Mouse (Mus musculus) ES-E14 (cell line): ENCODE measurements at regions not wholly inside any gene's neighbourhood (a gene's known extent, or its start where the extent isn't known, plus 50 kb on each side); places are given as distances from the start of the nearest gene placed in this dataset.

ENCODE experiments used
- DNase-seq: peaks from one replicate; pipeline ENCODE4 v3.0.0-alpha.2; 2013; ENCODE audit warnings: low read depth, low spot score
- H3K27ac ChIP-seq: 2 replicates; pipeline ENCODE4 v1.5.1; 2012; ENCODE audit warnings: low read depth, mild to moderate bottlenecking, low read length, moderate library complexity, mixed read lengths; ENCODE audit not compliant: poor library complexity, insufficient read depth, severe bottlenecking
- H3K36me3 ChIP-seq: 2 replicates; pipeline ENCODE4 v1.6.1; 2012; ENCODE audit warnings: mild to moderate bottlenecking, low read length, moderate library complexity, mixed read lengths; ENCODE audit not compliant: control insufficient read depth, poor library complexity, insufficient read depth, severe bottlenecking
- H3K4me1 ChIP-seq, 2 experiments: fragments of 150-350 bp in 1 of 2; sonication (generic) in 1 of 2; 2 replicates each; pipeline ENCODE4 v1.6.1; 2012; ENCODE audit warnings: low read length in 2 of 2, mild to moderate bottlenecking in 1 of 2, mixed read lengths in 1 of 2; ENCODE audit not compliant: control insufficient read depth in 2 of 2, insufficient read depth in 2 of 2, poor library complexity in 1 of 2
- H3K4me3 ChIP-seq, 2 experiments: fragments of 150-350 bp in 1 of 2; sonication (generic) in 1 of 2; 2 replicates each; pipeline ENCODE4 v1.5.1; 2012; ENCODE audit warnings: low read length in 2 of 2, low read depth in 1 of 2, mild to moderate bottlenecking in 1 of 2, mixed read lengths in 1 of 2; ENCODE audit not compliant: insufficient read depth in 1 of 2, poor library complexity in 1 of 2, severe bottlenecking in 1 of 2
- H3K9ac ChIP-seq: 2 replicates; pipeline ENCODE4 v1.6.1; 2012; ENCODE audit warnings: low read depth, mild to moderate bottlenecking, low read length, mixed read lengths; ENCODE audit not compliant: poor library complexity, insufficient read depth, severe bottlenecking
- H3K9me3 ChIP-seq: fragments of 150-350 bp; sonication (generic); 2 replicates; pipeline ENCODE4 v1.6.1; 2012; ENCODE audit warnings: low read depth, mild to moderate bottlenecking, low read length; ENCODE audit not compliant: control insufficient read depth, insufficient read depth
- CHD2 ChIP-seq: IDR thresholded peaks from 2 replicates; pipeline ENCODE4 v1.6.1; 2014; ENCODE audit warnings: mild to moderate bottlenecking, low read depth, low read length, inconsistent platforms
- HCFC1 ChIP-seq: IDR thresholded peaks from 2 replicates; pipeline ENCODE4 v1.6.1; 2012; ENCODE audit warnings: low read length, inconsistent platforms, borderline replicate concordance; ENCODE audit not compliant: insufficient read depth
- MAFK ChIP-seq: IDR thresholded peaks from 2 replicates; pipeline ENCODE4 v1.6.1; 2014; ENCODE audit warnings: mild to moderate bottlenecking, low read depth, low read length, inconsistent platforms; ENCODE audit not compliant: insufficient read depth
- ZC3H11A ChIP-seq: IDR thresholded peaks from 2 replicates; pipeline ENCODE4 v1.6.1; 2012; ENCODE audit warnings: low read depth, mild to moderate bottlenecking, inconsistent platforms, low read length, borderline replicate concordance
- ZNF384 ChIP-seq: IDR thresholded peaks from 2 replicates; pipeline ENCODE4 v1.6.1; 2012; ENCODE audit warnings: low read depth, low read length, inconsistent platforms
- in situ Hi-C, 2 experiments: fragments of 600-800 bp; cut with MboI; formaldehyde crosslinking; loops; one replicate each; pipeline ENCODE4 v1.15.1; 2025; ENCODE audit warnings: low sequenced_read_pairs in 2 of 2, inconsistent platforms in 1 of 2; ENCODE audit not compliant: unreplicated experiment in 2 of 2

DNA sequence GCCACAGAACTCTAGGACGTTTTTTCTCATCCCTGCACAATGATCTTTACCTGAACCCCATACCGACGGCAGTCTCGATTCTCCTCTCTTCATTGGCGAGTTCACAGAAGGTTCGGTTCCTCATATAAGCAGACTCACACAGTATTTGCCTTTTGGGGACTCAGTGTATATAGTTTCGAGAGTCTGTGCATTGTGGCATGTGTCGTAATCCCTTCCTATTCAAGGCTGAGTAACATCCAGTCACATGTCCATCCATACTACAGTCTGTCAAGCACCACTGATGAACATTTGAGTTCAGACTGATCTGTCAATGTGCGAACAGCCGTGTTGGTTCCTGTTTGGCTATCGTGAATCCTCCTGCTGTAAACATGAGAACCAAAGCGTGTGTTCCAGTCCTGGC is 156.6 kb downstream of the Tgfb2 start:
- Histone ChIP-seq H3K4me1 (no peaks in the 10 kb centered on the region; a peak in 1 of 4 replicates), H3K9ac (no peak overlapping the region), H3K27ac (no peak overlapping the region), H3K4me3 (no peak overlapping the region), H3K36me3 (no peaks in the 10 kb centered on the region), H3K9me3 (no peaks in the 10 kb centered on the region)
- TF ChIP-seq MAFK (no peak), ZC3H11A (no peak), CHD2 (no peak), HCFC1 (no peak), ZNF384 (no peak)
- no peak for DNase-seq
- in situ Hi-C loops = no loop called here

DNA sequence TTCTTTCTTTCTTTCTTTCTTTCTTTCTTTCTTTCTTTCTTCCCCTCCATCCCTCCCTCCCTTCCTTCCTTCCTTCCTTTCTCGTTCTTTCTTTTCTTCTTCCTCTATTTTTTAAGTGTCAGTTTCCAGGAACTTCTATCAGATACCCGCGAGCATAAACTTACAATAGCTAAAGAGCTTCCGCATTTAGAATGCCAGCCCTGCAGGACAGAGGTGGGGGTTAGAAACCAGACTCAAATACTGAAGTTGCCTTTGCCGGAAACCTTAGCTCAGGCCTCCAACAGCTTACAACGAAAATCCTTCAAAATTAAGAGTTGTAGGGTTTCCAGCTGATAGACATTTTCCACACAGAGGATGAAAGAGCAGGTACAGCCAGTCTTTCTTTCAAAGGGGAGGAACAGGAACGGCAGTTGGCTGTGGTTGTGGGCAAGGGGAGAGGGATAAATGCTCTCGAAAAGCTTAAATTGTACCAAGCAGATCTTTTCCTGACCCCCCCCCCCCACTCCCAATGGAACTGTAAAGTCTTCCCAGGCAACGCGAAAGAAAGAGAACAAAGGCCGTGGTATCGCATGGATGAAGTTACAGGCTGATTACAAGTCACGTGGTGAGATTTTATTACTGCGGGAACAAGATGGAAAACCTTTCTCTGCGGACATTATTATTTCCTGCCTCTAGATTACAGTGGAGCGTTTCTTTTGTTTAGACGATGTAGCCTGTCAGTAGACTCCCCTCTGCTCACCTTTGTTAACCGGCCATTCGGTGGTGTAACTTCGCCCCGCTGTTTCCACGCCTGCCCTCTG is 159.2 kb downstream of the Tgfb2 start:
- no peaks in the 10 kb centered on the region; a peak in 1 of 4 replicates for H3K4me1 ChIP-seq
- no peak overlapping the region for H3K4me3 ChIP-seq
- no peaks in the 10 kb centered on the region for H3K36me3 ChIP-seq
- no peak for DNase-seq
- no peaks in the 10 kb centered on the region for H3K9me3 ChIP-seq
- TF ChIP-seq ZC3H11A (no peak), ZNF384 (no peak), HCFC1 (no peak), CHD2 (no peak), MAFK (no peak)
- in situ Hi-C loops = no loop called here
- H3K9ac ChIP-seq = no peak overlapping the region
- H3K27ac ChIP-seq = no peak overlapping the region

GRCm38 (mm10) chr1:186540070-186540469 is 165.7 kb downstream of the Tgfb2 start:
- in situ Hi-C loops = no loop called here
- H3K4me1 ChIP-seq = no peaks in the 10 kb centered on the region
- no peak overlapping the region for H3K4me3 ChIP-seq
- H3K9me3 ChIP-seq = no peaks in the 10 kb centered on the region
- H3K9ac ChIP-seq = no peak overlapping the region
- H3K27ac ChIP-seq = no peak overlapping the region
- TF ChIP-seq ZNF384 (no peak), MAFK (no peak), HCFC1 (no peak), ZC3H11A (no peak), CHD2 (no peak)
- DNase-seq = no peak
- no peaks in the 10 kb centered on the region for H3K36me3 ChIP-seq

- H3K4me3 ChIP-seq = no peak overlapping the region
- H3K36me3 ChIP-seq = no peaks in the 10 kb centered on the region
- H3K27ac ChIP-seq = no peak overlapping the region
- H3K9ac ChIP-seq = no peak overlapping the region
- in situ Hi-C loops = no loop called here
- no peaks in the 10 kb centered on the region for H3K4me1 ChIP-seq
- no peak for DNase-seq
- no peaks in the 10 kb centered on the region for H3K9me3 ChIP-seq
- TF ChIP-seq HCFC1 (no peak), ZC3H11A (no peak), CHD2 (no peak), ZNF384 (no peak), MAFK (no peak)
Measured at GRCm38 (mm10) chr1:186538233-186538632, 167.6 kb downstream of the Tgfb2 start.

DNA sequence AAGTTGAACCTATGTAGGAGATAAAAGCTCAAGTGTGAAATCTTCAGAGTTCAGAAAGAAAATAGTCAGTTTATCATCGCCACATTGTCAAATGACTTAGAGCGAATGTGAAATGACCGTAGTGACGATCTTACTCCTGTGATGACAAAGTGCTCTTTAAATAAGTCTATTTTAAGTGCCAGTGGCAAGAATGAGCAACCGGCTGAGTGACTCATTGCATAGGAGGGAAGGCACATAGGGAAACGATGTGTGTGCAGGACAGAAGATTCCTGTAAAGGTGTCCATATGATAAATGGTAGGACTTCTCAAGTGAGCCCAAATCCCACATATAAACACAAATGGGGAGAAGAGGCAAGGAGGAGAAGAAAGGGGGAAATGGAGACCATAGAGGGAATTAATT is 189.8 kb downstream of the Tgfb2 start:
- no peak for TF ChIP-seq ZNF384
- TF ChIP-seq MAFK = no peak
- TF ChIP-seq ZC3H11A = no peak
- no peak for TF ChIP-seq HCFC1
- TF ChIP-seq CHD2 = no peak
- Histone ChIP-seq H3K27ac (no peak overlapping the region), H3K4me3 (no peak overlapping the region), H3K9me3 (no peaks in the 10 kb centered on the region), H3K9ac (no peak overlapping the region), H3K36me3 (no peaks in the 10 kb centered on the region), H3K4me1 (peaks cover 4 to 17% of the 10 kb centered on the region in 2 experiments)
- DNase-seq = no peak
- in situ Hi-C loops = no loop called here
